Mouse (Mus musculus) erythroblast, embryonic 14.5 days (primary cell): ENCODE results near the gene Rps5.

Experiments used
- GATA1 ChIP-seq: IDR thresholded peaks from 2 replicates; pipeline ENCODE4 v1.6.1; 2012; ENCODE audit warnings: low read length, inconsistent platforms, mixed read lengths
- TAL1 ChIP-seq: IDR thresholded peaks from 3 replicates; pipeline ENCODE4 v1.6.1; 2012; ENCODE audit warnings: low read length, inconsistent platforms, mixed read lengths

DNA sequence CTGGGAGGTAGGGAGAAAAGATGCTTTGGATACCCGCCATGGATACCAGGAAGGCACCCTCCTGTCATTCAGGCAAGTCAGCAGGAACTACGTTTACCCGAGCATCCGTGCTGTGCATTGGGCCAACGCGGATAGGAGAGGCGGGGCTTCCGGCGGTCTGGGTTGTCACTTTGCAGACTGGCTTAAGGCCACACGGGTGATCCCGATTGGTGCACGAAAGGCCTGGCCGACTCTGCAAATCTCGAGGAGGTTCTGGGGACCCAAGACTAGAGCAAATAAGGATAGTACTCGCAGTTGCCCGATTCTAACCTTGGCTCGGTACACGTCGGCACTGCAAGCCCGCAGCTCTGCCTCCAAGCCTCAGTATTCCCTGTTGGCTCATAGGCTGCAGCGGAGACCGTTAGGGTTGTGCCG, 43.6 kb downstream of the Rps5 start, which contains the start of gene Zfp324:
- TF ChIP-seq GATA1 = no peak
- TF ChIP-seq TAL1 = no peak
